Mouse (Mus musculus): Measurements from ENCODE around the gene Magi1. TPM values are rescaled to one million over a fixed set of nuclear protein-coding genes. Genes with fewer than 3 reads are reported as not detected.

Gene Magi1
- total and polyA plus RNA-seq, 2 experiments from 2014 or later = 16.4 to 53.0 TPM

- 69% methylated on average over 1 of the region's 1 CpGs for WGBS
- Histone ChIP-seq H3K4me3 (ENCODE audit: low read depth, low read length) (no peak overlapping the region), H3K4me1 (ENCODE audit: insufficient read depth) (0 out of 2 replicates have a peak, but pooled peaks cover 7% of the 10 kb centered on the region), H3K4me2 (ENCODE audit: low read depth) (no peak overlapping the region), H3K27ac (ENCODE audit: low read depth, low read length) (no peak overlapping the region), H3K9me3 (ENCODE audit: low read length) (no peaks in the 10 kb centered on the region), H3K9ac (no peak overlapping the region), H3K27me3 (ENCODE audit: insufficient read depth, low read length) (no peaks in the 10 kb centered on the region), H3K36me3 (ENCODE audit: insufficient read depth) (no peaks in the 10 kb centered on the region)
- ATAC-seq = peak; percentile 23; the same call in 1 of the 2 replicates
- DNase-seq = no peak
- no peak for TF ChIP-seq CTCF (IDR thresholded peaks at IDR 0.05; ENCODE audit: low read depth)
These were observed 410.2 kb downstream of the Magi1 start for GRCm38 (mm10) chr6:93873536-93873935.

- DNase-seq = no peak
- H3K4me1 ChIP-seq (ENCODE audit: insufficient read depth) = 0 out of 2 replicates have a peak, but pooled peaks cover 7% of the 10 kb centered on the region
- H3K36me3 ChIP-seq (ENCODE audit: insufficient read depth) = no peaks in the 10 kb centered on the region
- no peaks in the 10 kb centered on the region for H3K9me3 ChIP-seq (ENCODE audit: low read length)
- ATAC-seq = no peak
- no peak overlapping the region for H3K4me2 ChIP-seq (ENCODE audit: low read depth)
- no peaks in the 10 kb centered on the region for H3K27me3 ChIP-seq (ENCODE audit: insufficient read depth, low read length)
- 70% methylated on average over 4 of the region's 4 CpGs for WGBS
- H3K4me3 ChIP-seq (ENCODE audit: low read depth, low read length) = no peak overlapping the region
- no peak for TF ChIP-seq CTCF (IDR thresholded peaks at IDR 0.05; ENCODE audit: low read depth)
- no peak overlapping the region for H3K9ac ChIP-seq
- H3K27ac ChIP-seq (ENCODE audit: low read depth, low read length) = no peak overlapping the region
These were observed 412.2 kb downstream of the Magi1 start for GRCm38 (mm10) chr6:93871516-93871915.

- no peaks in the 10 kb centered on the region for H3K9me3 ChIP-seq (ENCODE audit: low read length)
- 0 out of 2 replicates have a peak, but pooled peaks cover 7% of the 10 kb centered on the region for H3K4me1 ChIP-seq (ENCODE audit: insufficient read depth)
- WGBS = 87% methylated on average over 5 of the region's 5 CpGs
- no peak overlapping the region for H3K9ac ChIP-seq
- H3K27me3 ChIP-seq (ENCODE audit: insufficient read depth, low read length) = no peaks in the 10 kb centered on the region
- no peak for DNase-seq
- H3K4me2 ChIP-seq (ENCODE audit: low read depth) = no peak overlapping the region
- no peak for TF ChIP-seq CTCF (IDR thresholded peaks at IDR 0.05; ENCODE audit: low read depth)
- no peak for ATAC-seq
- H3K4me3 ChIP-seq (ENCODE audit: low read depth, low read length) = no peak overlapping the region
- H3K36me3 ChIP-seq (ENCODE audit: insufficient read depth) = no peaks in the 10 kb centered on the region
- H3K27ac ChIP-seq (ENCODE audit: low read depth, low read length) = no peak overlapping the region
These were observed 413.7 kb downstream of the Magi1 start for GRCm38 (mm10) chr6:93870023-93870422.

- DNase-seq = no peak
- no peak overlapping the region for H3K27ac ChIP-seq (ENCODE audit: low read depth, low read length)
- H3K4me1 ChIP-seq (ENCODE audit: insufficient read depth) = no peaks in the 10 kb centered on the region
- no peak for ATAC-seq
- H3K4me3 ChIP-seq (ENCODE audit: low read depth, low read length) = no peak overlapping the region
- no peaks in the 10 kb centered on the region for H3K9me3 ChIP-seq (ENCODE audit: low read length)
- no peak overlapping the region for H3K4me2 ChIP-seq (ENCODE audit: low read depth)
- H3K27me3 ChIP-seq (ENCODE audit: insufficient read depth, low read length) = no peaks in the 10 kb centered on the region
- H3K9ac ChIP-seq = no peak overlapping the region
- 83% methylated on average over 5 of the region's 5 CpGs for WGBS
- no peak for TF ChIP-seq CTCF (IDR thresholded peaks at IDR 0.05; ENCODE audit: low read depth)
- no peaks in the 10 kb centered on the region for H3K36me3 ChIP-seq (ENCODE audit: insufficient read depth)
These were observed 421.5 kb downstream of the Magi1 start for GRCm38 (mm10) chr6:93862263-93862662.

- ATAC-seq = no peak
- H3K9me3 ChIP-seq (ENCODE audit: low read length) = no peaks in the 10 kb centered on the region
- DNase-seq = no peak
- H3K9ac ChIP-seq = no peak overlapping the region
- H3K4me2 ChIP-seq (ENCODE audit: low read depth) = no peak overlapping the region
- H3K4me3 ChIP-seq (ENCODE audit: low read depth, low read length) = no peak overlapping the region
- H3K4me1 ChIP-seq (ENCODE audit: insufficient read depth) = peaks cover 7% of the 10 kb centered on the region; the same call in 1 of the 2 replicates
- H3K36me3 ChIP-seq (ENCODE audit: insufficient read depth) = no peaks in the 10 kb centered on the region
- no peaks in the 10 kb centered on the region for H3K27me3 ChIP-seq (ENCODE audit: insufficient read depth, low read length)
- H3K27ac ChIP-seq (ENCODE audit: low read depth, low read length) = peak overlapping the region; percentile 50; the same call in 1 of the 2 replicates
- TF ChIP-seq CTCF (IDR thresholded peaks at IDR 0.05; ENCODE audit: low read depth) = no peak
- 13% methylated on average over 1 of the region's 1 CpGs for WGBS
These were observed 426.9 kb downstream of the Magi1 start for GRCm38 (mm10) chr6:93856783-93857182.

GRCm38 (mm10) chr6:93855806-93856641 lies 427.7 kb downstream of the Magi1 start:
- H3K9me3 ChIP-seq (ENCODE audit: low read length) = no peaks in the 10 kb centered on the region
- ATAC-seq (peak; percentile 64), DNase-seq (no peak)
- H3K27ac ChIP-seq (ENCODE audit: low read depth, low read length) = peak overlapping the region; percentile 50
- no peaks in the 10 kb centered on the region for H3K36me3 ChIP-seq (ENCODE audit: insufficient read depth)
- H3K4me3 ChIP-seq (ENCODE audit: low read depth, low read length) = no peak overlapping the region
- WGBS = 34% methylated on average over 8 of the region's 8 CpGs
- no peaks in the 10 kb centered on the region for H3K27me3 ChIP-seq (ENCODE audit: insufficient read depth, low read length)
- no peak for TF ChIP-seq CTCF (IDR thresholded peaks at IDR 0.05; ENCODE audit: low read depth)
- H3K4me2 ChIP-seq (ENCODE audit: low read depth) = no peak overlapping the region
- peaks cover 7% of the 10 kb centered on the region; the same call in 1 of the 2 replicates for H3K4me1 ChIP-seq (ENCODE audit: insufficient read depth)
- H3K9ac ChIP-seq = no peak overlapping the region

All from forebrain, postnatal 0 days (tissue).